Mouse (Mus musculus) stomach, postnatal 0 days (tissue): ENCODE results near the gene Socs2. TPM values are rescaled to one million over a fixed set of nuclear protein-coding genes. Genes with fewer than 3 reads are reported as not detected.
A peak's percentile ranks its signal among the peaks of the same experiment; 100 is the strongest.

Source experiments
- ATAC-seq: fragments of 200-750 bp; cut with Nextera tagmentation; 2 replicates; pipeline ENCODE4 v1.8.0; 2017; ENCODE audit not compliant: low FRiP score, low TSS enrichment
- DNase-seq: peaks from one replicate; pipeline ENCODE4 v3.0.0-alpha.2; 2016; ENCODE audit warnings: low spot score
- H3K27ac ChIP-seq: fragments of 300-500 bp; sonication (generic); replicated peaks from 2 replicates; pipeline ENCODE4 v1.5.1; 2014; ENCODE audit warnings: mild to moderate bottlenecking, control low read depth
- H3K27me3 ChIP-seq: fragments of 300-500 bp; sonication (generic); 2 replicates; pipeline ENCODE4 v1.6.1; 2014; ENCODE audit warnings: low read length; ENCODE audit not compliant: control insufficient read depth, insufficient read depth
- H3K36me3 ChIP-seq: fragments of 300-500 bp; sonication (generic); 2 replicates; pipeline ENCODE4 v1.6.1; 2014; ENCODE audit warnings: low read length, mixed read lengths; ENCODE audit not compliant: control insufficient read depth, insufficient read depth
- H3K4me1 ChIP-seq: fragments of 300-500 bp; sonication (generic); replicated peaks from 2 replicates; pipeline ENCODE4 v1.6.1; 2014; ENCODE audit warnings: antibody characterized with exemption; ENCODE audit not compliant: control insufficient read depth, insufficient read depth
- H3K4me2 ChIP-seq: fragments of 300-500 bp; sonication (generic); replicated peaks from 2 replicates; pipeline ENCODE4 v1.6.1; 2014; ENCODE audit warnings: low read depth, mild to moderate bottlenecking, control low read depth, moderate library complexity
- H3K4me3 ChIP-seq: fragments of 300-500 bp; sonication (generic); 2 replicates; pipeline ENCODE4 v1.5.1; 2014; ENCODE audit warnings: low read depth, low read length, control low read depth
- H3K9ac ChIP-seq: fragments of 300-500 bp; sonication (generic); 2 replicates; pipeline ENCODE4 v1.6.1; 2014; ENCODE audit warnings: mild to moderate bottlenecking, low read length, control low read depth, mixed read lengths
- H3K9me3 ChIP-seq: fragments of 300-500 bp; sonication (generic); 2 replicates; pipeline ENCODE4 v1.6.1; 2016; ENCODE audit warnings: low read length; ENCODE audit not compliant: control insufficient read depth
- CTCF ChIP-seq: IDR thresholded peaks from 2 replicates; pipeline ENCODE4 v1.5.1; 2016; ENCODE audit warnings: antibody characterized with exemption, low read depth, mild to moderate bottlenecking, moderate library complexity
- EP300 ChIP-seq: optimal IDR thresholded peaks from 2 replicates; pipeline ENCODE3; 2016; ENCODE audit warnings: antibody characterized with exemption
- WGBS: fragments of 180-500 bp; shearing (Covaris S2); extraction: QIAGEN DNeasy Blood & Tissue Kit; methylation state at CpG from one replicate; pipeline ENCODE4 v1.1.7; 2014; 5-methylcytosine and 5-hydroxymethylcytosine counted together
- polyA plus RNA-seq: library from polyadenylated mRNA; unstranded; fragments of >200 nt; fragmentation: Nextera tagmentation; extraction: Ambion mirVana; gene quantifications from 2 replicates; pipeline ENCODE4 v1.2.1, GENCODE M21; 2015

The Socs2 gene
- polyA plus RNA-seq, 1 experiment from 2014 or later = 92.3 TPM

DNA sequence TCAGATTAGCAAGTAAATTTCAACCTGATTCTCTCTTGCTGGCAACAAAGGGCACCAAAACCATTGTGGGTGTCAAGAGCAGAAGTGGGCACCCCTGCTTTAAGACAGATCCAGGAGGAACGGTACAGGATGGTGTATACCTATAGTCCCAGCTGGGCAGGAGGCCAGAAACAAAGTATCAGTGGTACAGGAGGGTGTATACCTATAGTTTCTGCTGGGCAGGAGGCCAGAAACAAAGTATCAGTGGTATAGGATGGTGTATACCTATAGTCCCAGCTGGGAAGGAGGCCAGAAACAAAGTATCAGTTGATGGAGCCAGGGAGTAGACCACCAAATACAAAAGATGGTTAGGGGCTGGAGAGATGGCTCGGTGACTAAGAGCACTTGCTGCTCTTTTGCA lies 12.2 kb downstream of the Socs2 start:
- 64% methylated on average over 2 of the region's 2 CpGs for WGBS
- Histone ChIP-seq H3K4me1 (no peaks in the 10 kb centered on the region), H3K9ac (no peak overlapping the region)

DNA sequence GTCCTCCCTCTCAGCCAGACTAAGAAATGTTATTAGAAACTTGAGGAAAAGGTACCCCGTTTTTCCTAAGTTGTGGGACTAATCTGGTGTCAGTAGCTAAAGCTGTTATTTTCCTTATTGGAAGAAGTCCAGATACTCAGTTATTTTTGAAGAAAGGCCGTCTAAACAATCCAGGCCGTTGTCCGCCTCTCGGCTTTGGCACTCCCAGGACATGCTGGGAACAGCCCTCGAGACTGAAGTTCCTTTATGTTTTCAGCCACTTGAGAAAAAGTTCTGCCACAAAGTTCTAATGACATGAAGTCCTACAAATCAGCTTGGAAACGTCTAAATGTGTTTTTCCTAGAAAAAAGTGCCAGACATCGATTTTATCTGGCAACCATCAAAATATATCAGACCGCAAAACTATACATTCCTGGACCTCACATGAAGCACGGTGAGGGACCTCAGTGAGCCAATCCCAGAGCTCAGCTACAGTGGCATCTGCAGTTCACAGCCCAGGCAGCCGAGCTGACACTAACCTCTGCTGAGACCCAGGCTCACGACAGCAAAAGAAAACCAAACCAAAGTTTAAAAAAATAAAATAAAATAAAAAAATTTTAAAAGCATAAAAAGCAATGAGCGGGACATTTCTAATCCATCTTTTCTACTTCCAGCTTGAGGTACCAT lies 17.2 kb downstream of the Socs2 start:
- H3K4me1 ChIP-seq = peaks cover 6% of the 10 kb centered on the region; the same call in 1 of the 2 replicates
- no peaks in the 10 kb centered on the region for H3K9me3 ChIP-seq
- TF ChIP-seq CTCF (no peak), EP300 (no peak)
- H3K36me3 ChIP-seq = no peaks in the 10 kb centered on the region
- H3K9ac ChIP-seq = no peak overlapping the region
- H3K4me3 ChIP-seq = no peak overlapping the region
- no peak overlapping the region for H3K4me2 ChIP-seq
- no peaks in the 10 kb centered on the region for H3K27me3 ChIP-seq
- ATAC-seq (no peak; the same call in 1 of the 2 replicates), DNase-seq (no peak)
- peak overlapping the region; percentile 5; the same call in 1 of the 2 replicates for H3K27ac ChIP-seq
- WGBS = 32% methylated on average over 13 of the region's 13 CpGs

More for the DNA sequence above, 12.2 kb downstream of the Socs2 start:
- no peak for DNase-seq
- TF ChIP-seq CTCF = no peak
- no peak for TF ChIP-seq EP300
- H3K9me3 ChIP-seq = no peaks in the 10 kb centered on the region
- peaks cover 3% of the 10 kb centered on the region; the same call in 1 of the 2 replicates for H3K36me3 ChIP-seq
- ATAC-seq = no peak
- no peak overlapping the region for H3K27ac ChIP-seq
- H3K4me2 ChIP-seq = no peak overlapping the region
- H3K4me3 ChIP-seq = no peak overlapping the region
- H3K27me3 ChIP-seq = no peaks in the 10 kb centered on the region

DNA sequence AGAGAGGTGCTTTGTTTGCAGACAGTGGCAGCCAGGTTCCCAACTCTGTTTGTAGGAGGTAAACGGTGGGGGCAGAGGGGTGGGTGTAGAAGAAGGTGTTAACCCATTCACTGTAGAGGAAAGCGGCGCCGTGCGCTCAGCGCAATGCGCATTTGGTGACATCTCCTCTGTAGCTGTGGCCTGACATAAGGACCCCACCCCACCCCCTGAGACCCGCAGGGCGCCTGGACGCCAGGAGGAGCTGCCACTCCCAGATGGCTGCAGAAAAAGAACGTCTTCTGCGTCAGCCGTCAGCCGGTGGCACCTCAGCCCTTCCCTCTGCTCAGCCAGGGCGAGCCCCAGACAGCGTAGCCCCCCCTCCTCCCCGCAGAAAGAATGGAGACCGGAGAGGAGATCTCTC lies 18.5 kb downstream of the Socs2 start:
- Histone ChIP-seq H3K9ac (peak overlapping the region; percentile 38; the same call in 1 of the 2 replicates), H3K27me3 (no peaks in the 10 kb centered on the region), H3K4me2 (peak overlapping the region; percentile 68), H3K9me3 (no peaks in the 10 kb centered on the region), H3K4me1 (peaks cover 6% of the 10 kb centered on the region; the same call in 1 of the 2 replicates), H3K36me3 (no peaks in the 10 kb centered on the region), H3K27ac (no peak overlapping the region), H3K4me3 (peak overlapping the region; percentile 37)
- DNase-seq = peak; percentile 57
- no peak for TF ChIP-seq EP300
- peak; percentile 34; the same call in 1 of the 2 replicates for TF ChIP-seq CTCF
- 8% methylated on average over 14 of the region's 18 CpGs for WGBS
- ATAC-seq = peak; percentile 77

DNA sequence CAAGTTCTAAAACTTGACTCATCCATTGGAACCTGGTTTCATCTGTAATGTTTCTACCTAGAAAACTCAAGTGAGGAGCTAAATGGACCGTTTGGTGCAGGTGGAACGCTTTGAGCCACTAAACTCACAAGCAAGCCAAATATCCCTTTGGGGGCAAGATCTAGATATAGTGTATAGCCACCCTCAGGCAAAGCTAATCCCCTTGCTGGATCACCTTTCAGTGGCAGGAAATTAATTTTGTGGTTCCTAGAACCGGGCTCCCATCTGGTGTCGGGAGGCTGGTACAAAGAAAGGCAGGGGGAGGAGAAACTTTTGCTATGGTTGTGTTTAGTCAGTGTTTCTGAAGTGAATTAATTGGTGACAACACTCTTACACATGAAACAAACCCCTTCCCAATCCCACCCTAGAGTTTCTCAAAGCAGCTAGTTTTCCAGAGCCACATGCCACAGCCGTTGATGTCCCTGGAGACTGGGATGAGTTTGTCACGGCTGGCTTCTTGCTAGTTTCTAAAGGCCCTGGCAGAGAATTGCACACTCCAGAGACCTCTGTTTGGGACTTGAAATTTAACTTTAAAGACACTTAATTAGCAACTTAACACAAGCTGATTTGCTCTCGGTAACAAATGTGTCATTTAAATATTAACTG lies 19.7 kb downstream of the Socs2 start:
- DNase-seq (no peak), ATAC-seq (no peak)
- no peaks in the 10 kb centered on the region for H3K36me3 ChIP-seq
- no peak overlapping the region for H3K4me2 ChIP-seq
- TF ChIP-seq CTCF (no peak), EP300 (no peak)
- no peak overlapping the region for H3K9ac ChIP-seq
- no peak overlapping the region for H3K4me3 ChIP-seq
- no peaks in the 10 kb centered on the region for H3K27me3 ChIP-seq
- 69% methylated on average over 7 of the region's 7 CpGs for WGBS
- H3K9me3 ChIP-seq = no peaks in the 10 kb centered on the region
- H3K4me1 ChIP-seq = peaks cover 6% of the 10 kb centered on the region; the same call in 1 of the 2 replicates
- H3K27ac ChIP-seq = no peak overlapping the region

DNA sequence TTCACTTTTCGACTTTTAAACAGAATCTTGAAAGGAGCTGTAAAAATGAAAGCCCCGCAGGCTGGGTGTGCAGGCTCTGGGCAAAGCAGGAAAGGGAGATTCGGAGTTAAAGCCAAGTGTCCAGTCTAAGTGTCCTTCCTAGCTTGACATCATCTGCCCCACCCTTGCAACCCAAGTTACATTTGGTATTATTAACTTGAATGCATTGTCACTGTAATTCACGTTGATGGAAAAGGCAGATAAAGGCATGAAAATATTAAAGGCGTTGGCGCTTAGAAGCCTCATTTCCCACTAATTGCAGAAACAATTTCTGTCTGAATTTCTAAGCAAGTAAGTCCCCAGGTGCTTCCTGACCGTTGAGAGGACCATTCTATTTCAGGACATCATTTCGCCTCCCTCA lies 20.6 kb downstream of the Socs2 start:
- no peaks in the 10 kb centered on the region for H3K9me3 ChIP-seq
- H3K27me3 ChIP-seq = no peaks in the 10 kb centered on the region
- no peak for TF ChIP-seq EP300
- TF ChIP-seq CTCF = no peak
- DNase-seq = no peak
- H3K9ac ChIP-seq = no peak overlapping the region
- 63% methylated on average over 8 of the region's 8 CpGs for WGBS
- H3K4me2 ChIP-seq = no peak overlapping the region
- H3K4me1 ChIP-seq = peaks cover 6% of the 10 kb centered on the region; the same call in 1 of the 2 replicates
- no peak overlapping the region for H3K4me3 ChIP-seq
- no peak overlapping the region for H3K27ac ChIP-seq
- ATAC-seq = no peak
- no peaks in the 10 kb centered on the region for H3K36me3 ChIP-seq
